Mouse (Mus musculus): ENCODE data around the gene Sgk1. TPM values are rescaled to one million over a fixed set of nuclear protein-coding genes. Genes with fewer than 3 reads are reported as not detected.

Sgk1 gene
- total RNA-seq (2021) = 10 to 100 TPM; 75.5 to 79.8 TPM
- long read RNA-seq, experiment 1, transcript Sgk1-201 (12 exons, 2,456 nt) = minor isoform, 13 of 35 reads
- long read RNA-seq, experiment 1, transcript Sgk1-202 (12 exons, 2,576 nt) = major isoform, 14 of 35 reads
- long read RNA-seq, experiment 1, partial matches to known transcripts = 4 of 35 reads
- long read RNA-seq, experiment 1, other reads (novel, unspliced or antisense) = 3 of 35 reads
- long read RNA-seq, experiment 2, transcript Sgk1-202 (12 exons, 2,576 nt) = major isoform, 8 of 17 reads
- long read RNA-seq, experiment 2, transcript Sgk1-201 (12 exons, 2,456 nt) = minor isoform, 6 of 17 reads
- long read RNA-seq, experiment 2, partial matches to known transcripts = 3 of 17 reads
- long read RNA-seq, experiment 2, other reads (novel, unspliced or antisense) = 0 of 17 reads

GRCm38 (mm10) chr10:21882184-21883081 is at the start of gene Sgk1:
TSS of gene Sgk1 (plus strand) at chr10:21882184.
- peak in 1 of 2 experiments; percentile 13 for DNase-seq

GRCm38 (mm10) chr10:21832282-21832681 is 49.7 kb upstream of the Sgk1 start:
- DNase-seq = no peak

GRCm38 (mm10) chr10:21833757-21834156 is 48.2 kb upstream of the Sgk1 start:
- DNase-seq = no peak

- DNase-seq = no peak
These were observed 46.9 kb upstream of the Sgk1 start for GRCm38 (mm10) chr10:21835077-21835476.

- DNase-seq = peak in 1 of 2 experiments; percentile 25
These were observed 42.5 kb upstream of the Sgk1 start for GRCm38 (mm10) chr10:21839248-21840155.

GRCm38 (mm10) chr10:21843326-21843725 is 38.7 kb upstream of the Sgk1 start:
- no peak for DNase-seq

- DNase-seq = no peak
These were observed 38.1 kb upstream of the Sgk1 start for GRCm38 (mm10) chr10:21843861-21844260.

GRCm38 (mm10) chr10:21844391-21844790 is 37.6 kb upstream of the Sgk1 start:
- no peak for DNase-seq

- DNase-seq = no peak
These were observed 36.2 kb upstream of the Sgk1 start for GRCm38 (mm10) chr10:21845601-21846282.

- no peak for DNase-seq
These were observed 35.6 kb upstream of the Sgk1 start for GRCm38 (mm10) chr10:21846366-21846765.

GRCm38 (mm10) chr10:21847026-21847820 is 34.8 kb upstream of the Sgk1 start:
- DNase-seq = no peak

GRCm38 (mm10) chr10:21847931-21848670 is 33.9 kb upstream of the Sgk1 start:
- DNase-seq = peak; percentile 17 to 42

- no peak for DNase-seq
These were observed 32.7 kb upstream of the Sgk1 start for GRCm38 (mm10) chr10:21849251-21849650.

GRCm38 (mm10) chr10:21850330-21850729 is 31.7 kb upstream of the Sgk1 start:
- DNase-seq = no peak

GRCm38 (mm10) chr10:21853122-21853521 is 28.9 kb upstream of the Sgk1 start:
- DNase-seq = no peak

GRCm38 (mm10) chr10:21853566-21854328 is 28.2 kb upstream of the Sgk1 start:
- no peak for DNase-seq

GRCm38 (mm10) chr10:21855338-21855737 is 26.6 kb upstream of the Sgk1 start:
- DNase-seq = no peak

GRCm38 (mm10) chr10:21857676-21858075 is 24.3 kb upstream of the Sgk1 start:
- peak; percentile 68 to 93 for DNase-seq

GRCm38 (mm10) chr10:21858437-21858974 is 23.5 kb upstream of the Sgk1 start:
- no peak for DNase-seq

All from heart, adult 18-20 months (tissue).